Mouse (Mus musculus): ENCODE results near the gene Rxra. TPM values are rescaled to one million over a fixed set of nuclear protein-coding genes. Genes with fewer than 3 reads are reported as not detected.

Gene Rxra
- total and polyA plus RNA-seq, 2 experiments from 2014 or later: 2.3 to 20.2 TPM

DNA sequence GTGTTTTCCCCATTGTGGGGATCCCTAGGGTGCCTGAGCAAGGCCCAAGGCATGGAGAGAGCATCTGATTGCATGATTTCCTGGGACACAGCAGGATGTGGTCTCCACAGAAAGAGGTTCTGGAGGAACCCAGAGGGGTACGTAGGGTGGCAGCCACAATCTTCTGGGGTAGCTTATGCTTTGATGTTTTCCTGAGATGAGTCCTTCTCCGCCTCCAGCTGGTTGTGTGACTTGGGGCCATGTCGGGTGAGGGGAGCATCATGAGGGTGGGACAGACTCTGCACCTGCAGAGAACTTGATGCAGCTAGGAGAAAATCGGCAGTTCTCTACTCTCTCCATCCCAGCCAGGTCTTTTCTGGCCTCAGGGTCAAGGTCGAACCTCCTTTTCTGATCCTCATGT lies 36.4 kb downstream of the Rxra start:
- Histone ChIP-seq H3K27me3 (ENCODE audit: insufficient read depth, low read length) (no peaks in the 10 kb centered on the region), H3K27ac (ENCODE audit: low read depth, low read length) (no peak overlapping the region), H3K9me3 (ENCODE audit: low read length) (no peaks in the 10 kb centered on the region), H3K9ac (replicated peaks; ENCODE audit: low read length, poor library complexity, severe bottlenecking) (no peak overlapping the region), H3K4me2 (ENCODE audit: low read depth, low read length, poor library complexity, severe bottlenecking) (no peak overlapping the region), H3K4me3 (ENCODE audit: low read depth, low read length) (no peak overlapping the region), H3K4me1 (ENCODE audit: insufficient read depth, low read length) (no peaks in the 10 kb centered on the region), H3K36me3 (ENCODE audit: insufficient read depth, low read length) (no peaks in the 10 kb centered on the region)
- DNase-seq (ENCODE audit: low spot score): no peak
- TF ChIP-seq CTCF (IDR thresholded peaks at IDR 0.05): no peak
- WGBS: 94% methylated on average over 5 of the region's 5 CpGs
- ATAC-seq (ENCODE audit: low FRiP score): no peak

DNA sequence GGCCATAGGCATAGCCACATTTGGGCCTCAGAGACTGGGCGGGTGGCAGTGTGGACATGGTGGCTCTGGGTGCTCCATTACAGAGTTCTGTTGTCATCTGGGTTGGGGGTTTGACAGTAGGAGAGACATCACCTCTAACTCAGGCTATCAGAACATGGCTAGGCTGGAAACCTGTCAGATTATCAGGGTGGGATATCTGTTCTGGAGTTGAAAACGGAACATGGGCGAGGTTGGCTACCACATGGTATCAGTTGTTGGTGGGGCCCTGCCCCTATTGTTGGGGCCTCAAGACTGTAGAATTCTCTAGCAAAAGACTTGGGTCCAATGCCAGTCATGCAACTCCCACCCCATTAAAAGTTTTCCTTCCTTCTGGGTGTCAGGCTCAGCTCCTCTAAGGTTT lies 37.1 kb downstream of the Rxra start:
- WGBS: 98% methylated on average over 3 of the region's 3 CpGs
- H3K4me3 ChIP-seq (ENCODE audit: low read depth, low read length): no peak overlapping the region
- H3K36me3 ChIP-seq (ENCODE audit: insufficient read depth, low read length): no peaks in the 10 kb centered on the region
- H3K9ac ChIP-seq (replicated peaks; ENCODE audit: low read length, poor library complexity, severe bottlenecking): no peak overlapping the region
- H3K4me2 ChIP-seq (ENCODE audit: low read depth, low read length, poor library complexity, severe bottlenecking): no peak overlapping the region
- no peaks in the 10 kb centered on the region for H3K27me3 ChIP-seq (ENCODE audit: insufficient read depth, low read length)
- H3K9me3 ChIP-seq (ENCODE audit: low read length): no peaks in the 10 kb centered on the region
- H3K27ac ChIP-seq (ENCODE audit: low read depth, low read length): no peak overlapping the region
- H3K4me1 ChIP-seq (ENCODE audit: insufficient read depth, low read length): no peaks in the 10 kb centered on the region
- no peak for ATAC-seq (ENCODE audit: low FRiP score)
- no peak for TF ChIP-seq CTCF (IDR thresholded peaks at IDR 0.05)
- no peak for DNase-seq (ENCODE audit: low spot score)

DNA sequence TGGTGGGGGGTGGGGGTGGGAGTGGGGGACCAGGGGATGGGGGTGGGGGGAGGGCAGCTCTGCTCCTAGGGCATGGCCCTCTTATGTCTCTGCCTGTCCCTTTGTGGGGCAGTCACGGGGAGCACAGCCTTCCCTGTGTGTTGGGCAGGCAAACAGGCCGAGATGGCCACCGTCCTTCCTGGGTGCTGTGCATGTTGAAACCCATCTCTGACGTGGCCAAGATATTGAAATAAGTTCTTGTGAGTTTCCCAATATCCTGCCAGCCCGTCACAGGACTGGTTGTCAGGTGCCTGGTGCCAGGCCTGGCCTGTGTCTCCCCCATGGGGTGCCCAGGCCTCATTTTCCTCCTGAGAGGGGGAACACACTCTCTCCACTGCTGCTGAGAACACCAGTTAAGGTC lies 37.9 kb downstream of the Rxra start:
- no peaks in the 10 kb centered on the region for H3K27me3 ChIP-seq (ENCODE audit: insufficient read depth, low read length)
- H3K9ac ChIP-seq (replicated peaks; ENCODE audit: low read length, poor library complexity, severe bottlenecking): no peak overlapping the region
- no peaks in the 10 kb centered on the region for H3K36me3 ChIP-seq (ENCODE audit: insufficient read depth, low read length)
- no peak overlapping the region for H3K4me2 ChIP-seq (ENCODE audit: low read depth, low read length, poor library complexity, severe bottlenecking)
- ATAC-seq (ENCODE audit: low FRiP score) (no peak), DNase-seq (ENCODE audit: low spot score) (no peak)
- no peak for TF ChIP-seq CTCF (IDR thresholded peaks at IDR 0.05)
- 94% methylated on average over 5 of the region's 5 CpGs for WGBS
- H3K4me3 ChIP-seq (ENCODE audit: low read depth, low read length): no peak overlapping the region
- no peak overlapping the region for H3K27ac ChIP-seq (ENCODE audit: low read depth, low read length)
- H3K9me3 ChIP-seq (ENCODE audit: low read length): no peaks in the 10 kb centered on the region
- H3K4me1 ChIP-seq (ENCODE audit: insufficient read depth, low read length): no peaks in the 10 kb centered on the region

DNA sequence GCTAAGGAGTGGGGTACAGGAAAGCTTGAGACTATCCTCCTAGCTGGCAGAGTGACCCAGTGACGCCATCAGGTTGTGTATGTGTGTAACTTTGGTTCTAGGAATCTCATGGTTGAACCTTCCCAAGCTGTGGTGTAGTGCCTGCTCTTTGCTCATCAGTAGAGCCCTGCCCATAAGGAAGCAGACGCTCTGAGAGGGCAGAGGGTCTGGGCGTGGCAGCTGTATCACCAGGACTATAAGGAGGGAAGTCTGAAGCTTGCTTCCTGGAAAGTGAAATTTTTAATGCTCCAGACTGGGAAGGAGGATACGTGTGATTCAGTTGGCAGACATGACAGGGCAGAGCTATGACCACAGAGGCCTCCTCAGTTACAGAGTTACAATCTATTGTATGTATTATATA lies 39.0 kb downstream of the Rxra start:
- no peaks in the 10 kb centered on the region for H3K9me3 ChIP-seq (ENCODE audit: low read length)
- WGBS: 91% methylated on average over 4 of the region's 4 CpGs
- no peak overlapping the region for H3K9ac ChIP-seq (replicated peaks; ENCODE audit: low read length, poor library complexity, severe bottlenecking)
- no peaks in the 10 kb centered on the region for H3K36me3 ChIP-seq (ENCODE audit: insufficient read depth, low read length)
- no peak for TF ChIP-seq CTCF (IDR thresholded peaks at IDR 0.05)
- H3K27me3 ChIP-seq (ENCODE audit: insufficient read depth, low read length): no peaks in the 10 kb centered on the region
- H3K4me2 ChIP-seq (ENCODE audit: low read depth, low read length, poor library complexity, severe bottlenecking): no peak overlapping the region
- no peak for DNase-seq (ENCODE audit: low spot score)
- H3K27ac ChIP-seq (ENCODE audit: low read depth, low read length): no peak overlapping the region
- H3K4me1 ChIP-seq (ENCODE audit: insufficient read depth, low read length): no peaks in the 10 kb centered on the region
- no peak overlapping the region for H3K4me3 ChIP-seq (ENCODE audit: low read depth, low read length)
- no peak for ATAC-seq (ENCODE audit: low FRiP score)

- H3K9ac ChIP-seq (replicated peaks; ENCODE audit: low read length, poor library complexity, severe bottlenecking): no peak overlapping the region
- no peaks in the 10 kb centered on the region for H3K4me1 ChIP-seq (ENCODE audit: insufficient read depth, low read length)
- no peak for DNase-seq (ENCODE audit: low spot score)
- no peak for TF ChIP-seq CTCF (IDR thresholded peaks at IDR 0.05)
- no peak overlapping the region for H3K4me2 ChIP-seq (ENCODE audit: low read depth, low read length, poor library complexity, severe bottlenecking)
- no peaks in the 10 kb centered on the region for H3K27me3 ChIP-seq (ENCODE audit: insufficient read depth, low read length)
- no peak overlapping the region for H3K27ac ChIP-seq (ENCODE audit: low read depth, low read length)
- WGBS: 68% methylated on average over 3 of the region's 3 CpGs
- no peaks in the 10 kb centered on the region for H3K36me3 ChIP-seq (ENCODE audit: insufficient read depth, low read length)
- ATAC-seq (ENCODE audit: low FRiP score): no peak
- H3K9me3 ChIP-seq (ENCODE audit: low read length): no peaks in the 10 kb centered on the region
- no peak overlapping the region for H3K4me3 ChIP-seq (ENCODE audit: low read depth, low read length)
Measured at GRCm38 (mm10) chr2:27716339-27716738, 40.1 kb downstream of the Rxra start.

DNA sequence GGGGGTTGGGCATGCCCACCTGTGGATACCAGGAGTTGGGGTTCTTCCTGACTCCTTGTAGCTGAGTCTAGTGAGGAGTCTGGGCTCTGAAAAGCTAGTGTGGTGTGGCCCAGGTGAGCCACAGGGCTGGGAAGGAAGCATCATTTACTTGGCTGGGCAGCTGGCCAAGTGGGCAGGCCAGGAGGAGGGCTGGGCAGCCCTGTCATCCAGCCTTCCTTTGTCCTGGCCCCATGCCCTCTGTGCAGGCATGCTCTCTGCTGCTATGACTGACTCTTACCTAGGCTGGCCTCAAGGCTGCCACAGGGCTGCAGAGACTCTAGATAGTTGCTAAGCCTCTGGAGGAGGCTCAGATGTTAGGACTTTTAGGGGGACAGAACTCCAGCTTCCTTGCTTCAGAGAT lies 42.0 kb downstream of the Rxra start:
- Histone ChIP-seq H3K36me3 (ENCODE audit: insufficient read depth, low read length) (no peaks in the 10 kb centered on the region), H3K4me2 (ENCODE audit: low read depth, low read length, poor library complexity, severe bottlenecking) (no peak overlapping the region), H3K9me3 (ENCODE audit: low read length) (no peaks in the 10 kb centered on the region), H3K9ac (replicated peaks; ENCODE audit: low read length, poor library complexity, severe bottlenecking) (no peak overlapping the region), H3K4me3 (ENCODE audit: low read depth, low read length) (no peak overlapping the region), H3K27ac (ENCODE audit: low read depth, low read length) (no peak overlapping the region), H3K27me3 (ENCODE audit: insufficient read depth, low read length) (no peaks in the 10 kb centered on the region), H3K4me1 (ENCODE audit: insufficient read depth, low read length) (no peaks in the 10 kb centered on the region)
- peak; percentile 28 for DNase-seq (ENCODE audit: low spot score)
- no peak for ATAC-seq (ENCODE audit: low FRiP score)
- no peak for TF ChIP-seq CTCF (IDR thresholded peaks at IDR 0.05)

- no peak for TF ChIP-seq CTCF (IDR thresholded peaks at IDR 0.05)
Measured at GRCm38 (mm10) chr2:27719601-27720000, 43.4 kb downstream of the Rxra start.

More at GRCm38 (mm10) chr2:27719601-27720000, 43.4 kb downstream of the Rxra start:
- DNase-seq (ENCODE audit: low spot score) (peak; percentile 67), ATAC-seq (ENCODE audit: low FRiP score) (no peak)
- no peaks in the 10 kb centered on the region for H3K27me3 ChIP-seq (ENCODE audit: insufficient read depth, low read length)
- H3K9me3 ChIP-seq (ENCODE audit: low read length): no peaks in the 10 kb centered on the region
- no peaks in the 10 kb centered on the region for H3K4me1 ChIP-seq (ENCODE audit: insufficient read depth, low read length)
- H3K27ac ChIP-seq (ENCODE audit: low read depth, low read length): no peak overlapping the region
- 19% methylated on average over 10 of the region's 10 CpGs for WGBS
- no peaks in the 10 kb centered on the region for H3K36me3 ChIP-seq (ENCODE audit: insufficient read depth, low read length)
- H3K4me2 ChIP-seq (ENCODE audit: low read depth, low read length, poor library complexity, severe bottlenecking): no peak overlapping the region
- no peak overlapping the region for H3K9ac ChIP-seq (replicated peaks; ENCODE audit: low read length, poor library complexity, severe bottlenecking)
- H3K4me3 ChIP-seq (ENCODE audit: low read depth, low read length): no peak overlapping the region
